Mouse (Mus musculus) spleen, embryonic (tissue): ENCODE results near the gene Man2a1.

Experiments
- CTCF ChIA-PET: fragments of 350-600 bp; sonication (Branson Sonifier 250); formaldehyde crosslinking; loops from one replicate; lab custom pipeline; 2022; lab: Charles Lee

Gene Man2a1

GRCm38 (mm10) chr17:64792076-64792475 is 191.5 kb downstream of the Man2a1 start:
- CTCF ChIA-PET, result no interaction called here

GRCm38 (mm10) chr17:64792623-64793022 is 192.1 kb downstream of the Man2a1 start:
- CTCF ChIA-PET, result no interaction called here

GRCm38 (mm10) chr17:64802168-64802955 is 201.8 kb downstream of the Man2a1 start:
- CTCF ChIA-PET, result no interaction called here

- CTCF ChIA-PET, result no interaction called here
Observed at GRCm38 (mm10) chr17:64802956-64803275, 202.4 kb downstream of the Man2a1 start.
